Mouse (Mus musculus) stomach, embryonic 14.5 days (tissue): Measurements from ENCODE around the gene Rph3al. TPM values are rescaled to one million over a fixed set of nuclear protein-coding genes. Genes with fewer than 3 reads are reported as not detected.

Source experiments
- ATAC-seq: fragments of 200-750 bp; cut with Nextera tagmentation; 2 replicates; pipeline ENCODE4 v1.8.0; 2017; ENCODE audit warnings: low read depth, moderate TSS enrichment; ENCODE audit not compliant: insufficient number of reproducible peaks, insufficient read depth, low FRiP score
- H3K27ac ChIP-seq: fragments of 300-500 bp; sonication (generic); 2 replicates; pipeline ENCODE4 v1.5.1; 2014; ENCODE audit warnings: mild to moderate bottlenecking, low read length, moderate library complexity, mixed read lengths
- H3K27me3 ChIP-seq: fragments of 300-500 bp; sonication (generic); 2 replicates; pipeline ENCODE4 v1.6.1; 2014; ENCODE audit warnings: low read length, control low read depth, mixed read lengths; ENCODE audit not compliant: control insufficient read depth, insufficient read depth
- H3K36me3 ChIP-seq: fragments of 300-500 bp; sonication (generic); 2 replicates; pipeline ENCODE4 v1.6.1; 2014; ENCODE audit warnings: mild to moderate bottlenecking, control low read depth, low read length, moderate library complexity, mixed read lengths; ENCODE audit not compliant: control insufficient read depth, insufficient read depth
- H3K4me1 ChIP-seq: fragments of 300-500 bp; sonication (generic); 2 replicates; pipeline ENCODE4 v1.6.1; 2014; ENCODE audit warnings: low read length, control low read depth, mixed read lengths; ENCODE audit not compliant: control insufficient read depth, insufficient read depth
- H3K4me2 ChIP-seq: fragments of 300-500 bp; sonication (generic); replicated peaks from 2 replicates; pipeline ENCODE4 v1.6.1; 2014; ENCODE audit warnings: low read depth, low read length, control low read depth
- H3K4me3 ChIP-seq: fragments of 300-500 bp; sonication (generic); 2 replicates; pipeline ENCODE4 v1.5.1; 2014; ENCODE audit warnings: low read depth, low read length, control low read depth
- H3K9ac ChIP-seq: fragments of 300-500 bp; sonication (generic); replicated peaks from 2 replicates; pipeline ENCODE4 v1.6.1; 2014; ENCODE audit warnings: low read depth, mild to moderate bottlenecking, control low read depth, low read length, moderate library complexity, mixed read lengths
- H3K9me3 ChIP-seq: fragments of 300-500 bp; sonication (generic); 2 replicates; pipeline ENCODE4 v1.6.1; 2016; ENCODE audit warnings: low read depth, low read length, control low read depth; ENCODE audit not compliant: control insufficient read depth
- WGBS: fragments of 180-500 bp; shearing (Covaris S2); extraction: QIAGEN DNeasy Blood & Tissue Kit; methylation state at CpG from one replicate; pipeline ENCODE4 v1.1.7; 2014; 5-methylcytosine and 5-hydroxymethylcytosine counted together
- polyA plus RNA-seq: library from polyadenylated mRNA; unstranded; fragments of >200 nt; fragmentation: Nextera tagmentation; extraction: Ambion mirVana; gene quantifications from 2 replicates; pipeline ENCODE4 v1.2.1, GENCODE M21; 2014

Gene Rph3al
- polyA plus RNA-seq, 1 experiment from 2014 or later, result 10.6 TPM

DNA sequence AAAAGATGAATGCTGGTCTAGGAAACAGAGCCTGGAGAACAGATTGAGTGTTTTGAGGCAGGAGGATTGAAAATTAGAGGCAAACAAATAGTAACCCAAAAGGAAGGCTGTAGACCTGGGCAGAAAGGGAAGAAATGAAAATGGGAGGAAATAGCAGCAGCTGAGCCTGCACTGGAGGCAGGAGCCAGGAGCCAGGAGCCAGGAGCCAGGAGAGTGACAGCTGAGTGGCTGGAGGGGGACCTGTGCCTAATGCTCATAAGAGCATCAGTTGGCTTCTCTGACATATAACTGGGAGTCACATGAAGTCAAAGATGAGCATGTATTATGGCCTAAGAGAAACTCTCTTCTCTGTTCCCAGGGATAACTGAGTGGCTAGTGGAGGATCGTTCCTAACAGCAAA is 66.5 kb downstream of the Rph3al start:
- H3K27me3 ChIP-seq, result no peaks in the 10 kb centered on the region

DNA sequence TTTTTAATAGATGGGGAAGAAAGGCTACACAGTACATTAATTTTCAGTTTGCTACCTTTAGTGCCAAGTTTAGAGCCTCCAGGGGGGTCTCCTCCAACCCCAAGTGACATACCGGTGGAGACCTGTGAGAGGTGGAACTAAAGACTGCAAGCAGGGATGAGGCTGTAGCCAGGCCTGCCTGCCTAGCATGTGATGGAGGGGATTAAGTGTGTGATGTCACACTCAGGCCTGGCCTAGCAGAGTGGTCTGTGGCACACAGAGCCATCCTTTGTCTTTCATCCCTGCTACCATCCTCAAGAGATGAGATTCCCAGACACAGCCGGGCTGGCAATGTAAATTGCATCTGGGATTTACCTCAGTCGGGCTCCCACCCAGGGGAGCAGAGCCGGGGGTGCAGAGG is 67.3 kb downstream of the Rph3al start:
- ATAC-seq, result no peak
- WGBS, result 65% methylated on average over 4 of the region's 4 CpGs

More for the DNA sequence above, 66.5 kb downstream of the Rph3al start:
- 97% methylated on average over 1 of the region's 1 CpGs for WGBS
- no peaks in the 10 kb centered on the region for H3K9me3 ChIP-seq
- H3K4me2 ChIP-seq, result no peak overlapping the region
- no peak overlapping the region for H3K9ac ChIP-seq
- no peak overlapping the region for H3K4me3 ChIP-seq
- peaks cover 9% of the 10 kb centered on the region; the same call in 1 of the 2 replicates for H3K4me1 ChIP-seq
- no peak for ATAC-seq
- H3K27ac ChIP-seq, result no peak overlapping the region
- H3K36me3 ChIP-seq, result no peaks in the 10 kb centered on the region

GRCm38 (mm10) chr11:75870386-75870785 is 67.8 kb downstream of the Rph3al start:
- ATAC-seq, result no peak

More for the DNA sequence above, 67.3 kb downstream of the Rph3al start:
- H3K27ac ChIP-seq, result no peak overlapping the region
- H3K4me1 ChIP-seq, result peaks cover 5% of the 10 kb centered on the region
- no peaks in the 10 kb centered on the region for H3K9me3 ChIP-seq
- no peak overlapping the region for H3K9ac ChIP-seq
- H3K4me2 ChIP-seq, result no peak overlapping the region
- H3K36me3 ChIP-seq, result no peaks in the 10 kb centered on the region
- no peak overlapping the region for H3K4me3 ChIP-seq
- no peaks in the 10 kb centered on the region for H3K27me3 ChIP-seq

DNA sequence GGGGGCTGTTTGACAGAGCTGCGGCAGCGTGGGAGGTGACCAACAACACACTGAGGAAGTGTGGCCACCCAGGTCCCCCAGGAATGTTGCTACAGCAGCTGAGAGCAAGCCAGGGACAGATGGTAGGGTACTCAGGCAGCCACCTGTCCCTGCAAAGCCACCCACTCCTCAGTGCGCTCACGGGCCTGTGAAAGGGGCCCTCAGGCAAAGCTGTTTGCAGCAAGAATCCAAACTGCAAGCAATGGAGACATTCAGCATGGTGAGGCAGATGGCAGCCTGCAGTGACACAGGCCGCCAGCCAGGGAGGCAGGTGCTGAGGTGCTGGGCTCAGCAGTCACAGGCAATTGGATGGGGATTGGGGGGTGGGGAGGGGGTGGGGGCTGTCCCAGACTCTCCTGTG is 68.3 kb downstream of the Rph3al start:
- Histone ChIP-seq H3K36me3 (no peaks in the 10 kb centered on the region), H3K27me3 (no peaks in the 10 kb centered on the region), H3K27ac (no peak overlapping the region), H3K9me3 (no peaks in the 10 kb centered on the region), H3K4me2 (no peak overlapping the region), H3K9ac (no peak overlapping the region), H3K4me1 (peaks cover 12% of the 10 kb centered on the region), H3K4me3 (no peak overlapping the region)
- no peak for ATAC-seq
- WGBS, result 66% methylated on average over 5 of the region's 5 CpGs

More at GRCm38 (mm10) chr11:75870386-75870785, 67.8 kb downstream of the Rph3al start:
- Histone ChIP-seq H3K4me3 (no peak overlapping the region), H3K27me3 (no peaks in the 10 kb centered on the region), H3K36me3 (no peaks in the 10 kb centered on the region), H3K27ac (no peak overlapping the region), H3K4me2 (no peak overlapping the region), H3K4me1 (peaks cover 7% of the 10 kb centered on the region), H3K9me3 (no peaks in the 10 kb centered on the region), H3K9ac (no peak overlapping the region)
- 76% methylated on average over 5 of the region's 5 CpGs for WGBS

DNA sequence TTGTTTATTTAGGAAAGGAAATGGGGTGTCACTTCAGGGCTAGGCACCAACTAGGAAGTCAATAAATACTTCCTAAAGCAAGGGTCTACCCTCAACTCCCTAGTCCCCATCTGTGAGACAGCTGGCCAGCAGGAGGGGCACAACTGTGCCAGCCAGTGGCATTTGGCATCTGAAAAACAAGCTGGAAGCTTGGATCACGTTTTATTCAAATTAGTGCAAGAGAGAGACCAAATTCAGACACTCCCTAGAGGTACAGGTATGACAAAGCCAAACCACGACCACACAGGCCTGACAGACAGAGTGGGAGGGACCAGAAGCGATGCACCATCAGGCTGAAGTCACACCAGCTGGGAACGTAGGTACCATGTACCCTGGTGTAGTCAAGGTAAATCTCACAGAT is 71.4 kb downstream of the Rph3al start:
- Histone ChIP-seq H3K27me3 (no peaks in the 10 kb centered on the region), H3K4me2 (no peak overlapping the region), H3K9ac (no peak overlapping the region), H3K27ac (no peak overlapping the region), H3K4me1 (peaks cover 15% of the 10 kb centered on the region), H3K4me3 (no peak overlapping the region), H3K36me3 (no peaks in the 10 kb centered on the region), H3K9me3 (no peaks in the 10 kb centered on the region)
- ATAC-seq, result no peak
- 77% methylated on average over 4 of the region's 4 CpGs for WGBS

- no peak for ATAC-seq
- H3K4me3 ChIP-seq, result no peak overlapping the region
- H3K36me3 ChIP-seq, result no peaks in the 10 kb centered on the region
- WGBS, result 31% methylated on average over 9 of the region's 9 CpGs
- no peak overlapping the region for H3K9ac ChIP-seq
- no peaks in the 10 kb centered on the region for H3K27me3 ChIP-seq
- H3K4me2 ChIP-seq, result no peak overlapping the region
- H3K9me3 ChIP-seq, result no peaks in the 10 kb centered on the region
- no peak overlapping the region for H3K27ac ChIP-seq
- H3K4me1 ChIP-seq, result peaks cover 24% of the 10 kb centered on the region
These were observed 72.4 kb downstream of the Rph3al start for GRCm38 (mm10) chr11:75865859-75866258.

DNA sequence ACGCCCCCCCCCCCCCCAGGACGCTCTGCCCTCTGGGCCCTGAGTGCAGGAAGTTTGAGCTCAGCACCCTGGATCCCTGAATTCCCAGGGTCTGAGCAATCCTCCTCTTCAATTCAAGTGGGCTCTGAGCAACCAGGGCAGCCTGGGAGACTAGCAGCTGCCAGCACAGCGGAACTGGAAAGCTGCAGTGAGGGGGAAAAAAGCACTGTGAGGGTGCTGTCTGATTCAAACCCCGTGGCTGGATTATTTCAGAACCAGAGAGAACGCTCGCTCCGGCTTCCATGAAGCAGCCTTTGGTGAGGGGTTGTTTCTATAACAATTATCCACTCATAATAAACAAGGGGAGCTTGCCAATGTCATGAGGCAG is 73.0 kb downstream of the Rph3al start:
- H3K27me3 ChIP-seq, result no peaks in the 10 kb centered on the region
- no peaks in the 10 kb centered on the region for H3K36me3 ChIP-seq
- no peak overlapping the region for H3K9ac ChIP-seq
- ATAC-seq, result no peak
- WGBS, result 31% methylated on average over 7 of the region's 7 CpGs
- H3K4me1 ChIP-seq, result peaks cover 28% of the 10 kb centered on the region
- no peak overlapping the region for H3K4me3 ChIP-seq
- H3K27ac ChIP-seq, result peak overlapping the region; percentile 41; the same call in 1 of the 2 replicates
- H3K4me2 ChIP-seq, result no peak overlapping the region
- H3K9me3 ChIP-seq, result no peaks in the 10 kb centered on the region

- no peak overlapping the region for H3K9ac ChIP-seq
- WGBS, result 39% methylated on average over 4 of the region's 4 CpGs
- H3K4me3 ChIP-seq, result no peak overlapping the region
- ATAC-seq, result no peak
- H3K36me3 ChIP-seq, result no peaks in the 10 kb centered on the region
- H3K4me1 ChIP-seq, result peaks cover 28% of the 10 kb centered on the region
- peak overlapping the region; percentile 41; the same call in 1 of the 2 replicates for H3K27ac ChIP-seq
- no peaks in the 10 kb centered on the region for H3K27me3 ChIP-seq
- no peak overlapping the region for H3K4me2 ChIP-seq
- H3K9me3 ChIP-seq, result no peaks in the 10 kb centered on the region
These were observed 73.5 kb downstream of the Rph3al start for GRCm38 (mm10) chr11:75864529-75865252.

- 69% methylated on average over 4 of the region's 4 CpGs for WGBS
- Histone ChIP-seq H3K36me3 (no peaks in the 10 kb centered on the region), H3K9ac (no peak overlapping the region), H3K27me3 (no peaks in the 10 kb centered on the region), H3K4me1 (peaks cover 28% of the 10 kb centered on the region), H3K9me3 (no peaks in the 10 kb centered on the region), H3K4me2 (no peak overlapping the region), H3K4me3 (no peak overlapping the region), H3K27ac (no peak overlapping the region)
- ATAC-seq, result no peak
These were observed 75.8 kb downstream of the Rph3al start for GRCm38 (mm10) chr11:75862466-75862865.
